Mouse (Mus musculus) liver, postnatal 0 days (tissue): Measurements from ENCODE around the gene Etfbkmt. TPM values are rescaled to one million over a fixed set of nuclear protein-coding genes. Genes with fewer than 3 reads are reported as not detected.
A peak's percentile ranks its signal among the peaks of the same experiment; 100 is the strongest.

Experiments used
- ATAC-seq: fragments of 200-750 bp; cut with Nextera tagmentation; 2 replicates; pipeline ENCODE4 v1.8.0; 2017; ENCODE audit warnings: mild to moderate bottlenecking, moderate library complexity
- DNase-seq: peaks from one replicate; pipeline ENCODE4 v3.0.0-alpha.2; 2016
- H3K27ac ChIP-seq: fragments of 300-500 bp; sonication (generic); 2 replicates; pipeline ENCODE4 v1.5.1; 2014; ENCODE audit warnings: antibody characterized with exemption, moderate library complexity, mild to moderate bottlenecking, low read depth
- H3K27me3 ChIP-seq: fragments of 300-500 bp; sonication (generic); 2 replicates; pipeline ENCODE4 v1.6.1; 2014; ENCODE audit warnings: low read length, control low read depth, mixed read lengths; ENCODE audit not compliant: insufficient read depth
- H3K36me3 ChIP-seq: fragments of 300-500 bp; sonication (generic); replicated peaks from 2 replicates; pipeline ENCODE4 v1.6.1; 2014; ENCODE audit warnings: mild to moderate bottlenecking, control low read depth, low read length, moderate library complexity, mixed read lengths; ENCODE audit not compliant: insufficient read depth
- H3K4me1 ChIP-seq: fragments of 300-500 bp; sonication (generic); 2 replicates; pipeline ENCODE4 v1.6.1; 2014; ENCODE audit warnings: antibody characterized with exemption, mild to moderate bottlenecking, control low read depth; ENCODE audit not compliant: insufficient read depth
- H3K4me2 ChIP-seq: fragments of 300-500 bp; sonication (generic); 2 replicates; pipeline ENCODE4 v1.6.1; 2014; ENCODE audit warnings: low read depth, mild to moderate bottlenecking, low read length, moderate library complexity, mixed read lengths
- H3K4me3 ChIP-seq: fragments of 300-500 bp; sonication (generic); 2 replicates; pipeline ENCODE4 v1.5.1; 2014; ENCODE audit warnings: low read depth, low read length
- H3K9ac ChIP-seq: fragments of 300-500 bp; sonication (generic); replicated peaks from 2 replicates; pipeline ENCODE4 v1.6.1; 2014; ENCODE audit warnings: mild to moderate bottlenecking, moderate library complexity
- H3K9me3 ChIP-seq: fragments of 300-500 bp; sonication (generic); 2 replicates; pipeline ENCODE4 v1.6.1; 2016; ENCODE audit warnings: mild to moderate bottlenecking, control low read depth, low read length, mixed read lengths
- CTCF ChIP-seq: sonication (generic); IDR thresholded peaks from 2 replicates; pipeline ENCODE4 v1.5.1; 2016; ENCODE audit warnings: antibody characterized with exemption, low read depth
- EP300 ChIP-seq: IDR thresholded peaks from 2 replicates; pipeline ENCODE4 v1.6.1; 2016; ENCODE audit warnings: antibody characterized with exemption, low read depth, mild to moderate bottlenecking
- WGBS: fragments of 180-500 bp; shearing (Covaris S2); extraction: QIAGEN DNeasy Blood & Tissue Kit; methylation state at CpG from one replicate; pipeline ENCODE4 v1.1.7; 2014; ENCODE audit not compliant: insufficient replicate concordance; 5-methylcytosine and 5-hydroxymethylcytosine counted together
- polyA plus RNA-seq: library from polyadenylated mRNA; unstranded; fragments of >200 nt; fragmentation: Nextera tagmentation; extraction: Ambion mirVana; gene quantifications from 2 replicates; pipeline ENCODE4 v1.2.1, GENCODE M21; 2015

The Etfbkmt gene
- polyA plus RNA-seq, 1 experiment from 2014 or later: 9.7 TPM

DNA sequence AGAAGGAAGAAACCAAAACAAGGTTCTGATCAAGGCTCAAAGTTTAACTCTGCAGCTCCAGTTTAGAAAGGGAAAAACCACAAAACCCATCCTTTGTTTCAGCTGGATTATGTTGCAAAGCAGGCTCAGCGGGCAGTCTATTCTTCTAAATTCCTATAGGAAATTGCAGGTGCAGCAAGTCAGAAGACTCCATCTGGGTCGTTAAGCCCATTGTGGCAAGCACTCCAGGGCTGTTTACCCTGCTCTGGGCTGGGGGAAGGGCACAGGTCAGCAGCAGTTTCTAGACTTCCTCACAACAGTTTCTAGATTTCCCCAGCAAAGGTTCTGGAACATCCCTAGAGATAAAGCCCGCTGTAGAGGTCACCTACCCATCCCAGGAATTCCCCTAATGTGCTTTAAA, 8.5 kb upstream of the Etfbkmt start:
- Histone ChIP-seq H3K4me3 (no peak overlapping the region), H3K9ac (no peak overlapping the region), H3K9me3 (no peaks in the 10 kb centered on the region), H3K27me3 (no peaks in the 10 kb centered on the region), H3K27ac (no peak overlapping the region), H3K4me2 (no peak overlapping the region), H3K36me3 (no peaks in the 10 kb centered on the region), H3K4me1 (no peaks in the 10 kb centered on the region)
- TF ChIP-seq EP300 (no peak), CTCF (no peak)
- 36% methylated on average over 3 of the region's 3 CpGs for WGBS
- DNase-seq (no peak), ATAC-seq (no peak)

DNA sequence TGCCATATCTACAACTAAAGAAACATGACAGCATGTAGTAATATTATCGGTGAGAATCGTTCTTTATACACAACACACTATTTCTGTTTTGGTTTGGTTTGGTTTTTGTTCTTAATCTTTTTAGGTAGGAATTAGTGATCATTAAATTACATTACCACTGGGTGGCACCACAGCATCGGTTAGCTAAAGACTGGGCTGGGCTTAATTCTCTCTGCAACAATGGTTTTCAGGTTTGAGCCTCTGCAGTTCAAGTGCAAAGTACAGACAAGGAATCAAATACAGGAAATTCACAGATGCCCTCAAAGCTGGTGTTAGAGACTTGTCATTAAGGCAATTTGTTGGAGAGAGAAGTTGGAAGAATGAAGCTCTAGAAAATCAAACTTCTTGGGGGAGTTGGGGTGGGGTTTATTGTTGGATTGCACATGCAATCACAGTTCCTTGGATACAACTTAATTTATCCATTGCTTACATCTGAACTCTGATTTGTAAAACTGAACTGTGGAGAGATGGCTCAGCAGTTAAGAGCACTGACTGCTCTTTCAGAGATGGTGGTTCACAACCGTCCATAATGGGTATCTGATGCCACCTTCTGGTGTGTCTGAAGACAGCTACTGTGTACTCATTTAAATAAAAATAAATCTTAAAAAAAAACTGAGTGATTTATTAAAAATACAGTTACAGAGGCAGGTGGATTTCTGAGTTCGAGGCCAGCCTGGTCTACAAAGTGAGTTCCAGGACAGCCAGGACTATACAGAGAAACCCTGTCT, 7.2 kb upstream of the Etfbkmt start:
- H3K9me3 ChIP-seq: no peaks in the 10 kb centered on the region
- TF ChIP-seq CTCF: peak; percentile 87
- no peak for TF ChIP-seq EP300
- DNase-seq (peak; percentile 67), ATAC-seq (peak; percentile 77)
- no peak overlapping the region for H3K27ac ChIP-seq
- H3K4me1 ChIP-seq: no peaks in the 10 kb centered on the region
- H3K27me3 ChIP-seq: no peaks in the 10 kb centered on the region
- 26% methylated on average over 5 of the region's 5 CpGs for WGBS
- H3K9ac ChIP-seq: no peak overlapping the region
- H3K4me3 ChIP-seq: no peak overlapping the region
- no peak overlapping the region for H3K4me2 ChIP-seq
- no peaks in the 10 kb centered on the region for H3K36me3 ChIP-seq

DNA sequence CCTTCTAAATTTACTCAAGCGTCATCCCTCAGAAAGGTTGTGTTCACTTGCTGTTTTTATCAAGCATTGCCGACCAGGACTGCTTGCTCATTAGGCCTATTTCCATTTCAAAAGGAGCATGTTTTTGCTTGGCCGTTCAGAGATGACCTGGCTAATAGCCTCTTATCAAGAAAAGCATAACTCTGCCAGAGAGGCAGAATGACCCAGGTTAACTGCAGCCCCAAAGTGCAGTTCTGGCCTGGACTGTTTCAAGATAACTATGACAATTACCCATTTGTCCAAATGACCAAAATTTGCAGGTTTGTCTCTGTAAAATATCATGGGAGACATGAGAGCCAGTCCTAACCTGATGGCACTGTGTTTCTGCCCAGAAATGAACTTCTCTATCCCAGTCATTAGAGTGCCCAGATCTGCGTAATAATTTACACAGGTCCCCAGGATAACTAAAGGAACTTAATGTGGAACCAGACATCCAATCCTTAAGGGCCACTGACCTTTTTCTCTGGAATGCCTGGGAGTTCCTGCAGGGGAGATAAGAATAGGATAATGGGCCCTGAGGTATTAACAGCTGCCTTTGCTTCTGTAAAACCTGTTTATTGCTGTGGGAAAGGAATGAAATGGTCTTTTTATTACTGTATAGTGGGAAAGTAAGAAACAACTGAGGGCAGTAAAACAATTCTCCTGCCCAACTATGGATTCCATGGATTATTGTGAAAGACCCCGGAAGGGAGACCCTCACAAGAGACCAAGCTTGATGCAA, 5.1 kb upstream of the Etfbkmt start:
- TF ChIP-seq EP300: no peak
- no peak for TF ChIP-seq CTCF
- H3K4me1 ChIP-seq: no peaks in the 10 kb centered on the region
- no peaks in the 10 kb centered on the region for H3K36me3 ChIP-seq
- no peak overlapping the region; the same call in 1 of the 2 replicates for H3K9ac ChIP-seq
- no peaks in the 10 kb centered on the region for H3K27me3 ChIP-seq
- H3K4me2 ChIP-seq: no peak overlapping the region
- no peaks in the 10 kb centered on the region; the same call in 1 of the 2 replicates for H3K9me3 ChIP-seq
- ATAC-seq (peak; percentile 17; the same call in 1 of the 2 replicates), DNase-seq (no peak)
- no peak overlapping the region for H3K4me3 ChIP-seq
- no peak overlapping the region for H3K27ac ChIP-seq
- 44% methylated on average over 5 of the region's 5 CpGs for WGBS

- Histone ChIP-seq H3K9me3 (no peaks in the 10 kb centered on the region; the same call in 1 of the 2 replicates), H3K36me3 (no peaks in the 10 kb centered on the region), H3K9ac (no peak overlapping the region), H3K27me3 (no peaks in the 10 kb centered on the region), H3K4me2 (no peak overlapping the region), H3K4me1 (no peaks in the 10 kb centered on the region), H3K27ac (no peak overlapping the region), H3K4me3 (no peak overlapping the region)
- DNase-seq: no peak
- no peak for TF ChIP-seq CTCF
- no peak for ATAC-seq
- 57% methylated on average over 6 of the region's 6 CpGs for WGBS
Measured at GRCm38 (mm10) chr6:149135631-149136030, 4.0 kb upstream of the Etfbkmt start.

DNA sequence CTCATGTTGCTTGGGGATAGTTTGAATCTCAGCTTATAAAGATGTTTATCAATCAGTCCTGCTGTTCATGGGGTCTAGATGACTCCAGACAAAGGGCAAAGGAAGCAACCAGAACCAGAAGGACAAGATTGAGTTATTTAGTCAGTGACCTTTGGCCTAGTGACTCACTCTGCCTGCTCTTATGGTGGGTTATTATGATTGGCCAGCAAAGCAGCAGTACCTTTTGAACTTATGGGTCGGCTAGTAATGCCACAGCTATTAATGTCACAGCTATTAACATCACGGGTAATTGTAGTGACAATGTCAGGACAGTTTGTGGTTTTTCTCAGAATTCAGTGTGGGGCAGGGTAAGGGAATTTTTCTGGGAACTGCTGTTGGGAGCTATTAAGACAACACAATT, 1.7 kb upstream of the Etfbkmt start:
- 56% methylated on average over 2 of the region's 2 CpGs for WGBS
- peaks cover 6% of the 10 kb centered on the region; the same call in 1 of the 2 replicates for H3K4me1 ChIP-seq
- ATAC-seq (no peak), DNase-seq (no peak)
- H3K27ac ChIP-seq: no peak overlapping the region
- H3K9me3 ChIP-seq: no peaks in the 10 kb centered on the region; the same call in 1 of the 2 replicates
- H3K27me3 ChIP-seq: no peaks in the 10 kb centered on the region
- H3K9ac ChIP-seq: no peak overlapping the region
- no peak overlapping the region for H3K4me2 ChIP-seq
- no peaks in the 10 kb centered on the region for H3K36me3 ChIP-seq
- TF ChIP-seq EP300 (no peak), CTCF (no peak)
- no peak overlapping the region for H3K4me3 ChIP-seq

DNA sequence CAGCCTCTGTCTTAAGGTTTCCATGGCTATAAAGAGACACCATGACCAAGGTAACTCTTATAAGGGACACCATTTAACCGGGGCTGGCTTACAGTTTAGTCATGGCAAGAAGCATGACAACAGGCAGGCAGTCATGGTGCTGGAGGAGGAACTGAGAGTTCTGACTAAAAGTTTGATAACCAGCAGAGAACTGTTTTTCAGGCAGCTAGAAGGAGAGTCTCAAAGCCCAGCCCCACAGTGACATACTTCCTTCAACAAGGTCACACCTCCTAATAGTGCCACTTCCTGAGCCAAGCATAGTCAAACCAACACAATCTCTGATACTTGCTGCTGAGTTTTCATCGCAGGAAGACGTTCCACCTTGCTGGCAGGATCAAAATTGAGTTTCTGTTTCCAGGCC, 638 bp upstream of the Etfbkmt start:
- no peaks in the 10 kb centered on the region; the same call in 1 of the 2 replicates for H3K9me3 ChIP-seq
- H3K36me3 ChIP-seq: no peaks in the 10 kb centered on the region
- H3K4me3 ChIP-seq: no peak overlapping the region
- H3K27me3 ChIP-seq: no peaks in the 10 kb centered on the region
- H3K4me1 ChIP-seq: peaks cover 6% of the 10 kb centered on the region; the same call in 1 of the 2 replicates
- 82% methylated on average over 3 of the region's 3 CpGs for WGBS
- ATAC-seq (no peak), DNase-seq (no peak)
- H3K27ac ChIP-seq: no peak overlapping the region
- TF ChIP-seq EP300 (no peak), CTCF (no peak)
- H3K9ac ChIP-seq: no peak overlapping the region
- no peak overlapping the region for H3K4me2 ChIP-seq
